Mouse (Mus musculus) leukemia stem cell, adult 10-12 weeks (primary cell): ENCODE data around the gene Sat1. TPM values are rescaled to one million over a fixed set of nuclear protein-coding genes. Genes with fewer than 3 reads are reported as not detected.

Experiments
- polyA plus RNA-seq: library from polyadenylated mRNA; stranded (reverse); fragments of >175 nt; gene quantifications from 2 replicates; pipeline ENCODE4 v1.2.3, GENCODE M21; 2012; ENCODE audit warnings: low replicate concordance

Sat1 gene
- polyA plus RNA-seq = 7.3 and 22.6 TPM in 2 replicates

GRCm38 (mm10) chrX:155216271-155216670 is at the start of gene Sat1:
TSS of gene Sat1 (minus strand) at chrX:155216449.

GRCm38 (mm10) chrX:155262235-155262914 is 46.1 kb upstream of the Sat1 start, which contains the start of gene Acot9:
TSS of gene Acot9 (plus strand) at chrX:155262443.

Other genes starting within 250 kb of the Sat1 start
- not detected in 2 replicates for gene Magea8, start 220.6 kb downstream of the Sat1 start, polyA plus RNA-seq
- gene Magea5, start 153.3 kb downstream of the Sat1 start, polyA plus RNA-seq = not detected in 2 replicates
- not detected in 2 replicates for gene Magea1, start 126.7 kb downstream of the Sat1 start, polyA plus RNA-seq
- gene Magea2, start 122.8 kb downstream of the Sat1 start, polyA plus RNA-seq = not detected in 2 replicates
- gene Cldn34b2, start 88.0 kb downstream of the Sat1 start, polyA plus RNA-seq = not detected in 2 replicates
- gene Acot9, start 46.0 kb upstream of the Sat1 start, polyA plus RNA-seq = 0.66 and 6.5 TPM in 2 replicates
- 10.8 and 39.4 TPM in 2 replicates for gene Prdx4, start 124.3 kb upstream of the Sat1 start, polyA plus RNA-seq